Mouse (Mus musculus) brain, embryonic 14.5 days (tissue): ENCODE data around the gene Taf5l. TPM values are rescaled to one million over a fixed set of nuclear protein-coding genes. Genes with fewer than 3 reads are reported as not detected.
A peak's percentile ranks its signal among the peaks of the same experiment; 100 is the strongest.

Experiments used
- DNase-seq: peaks from one replicate; pipeline ENCODE4 v3.0.0-alpha.2; 2011; ENCODE audit warnings: low read depth
- CTCF ChIP-seq: fragments of 200-500 bp; IDR thresholded peaks from 2 replicates; pipeline ENCODE4 v1.5.1; 2012; ENCODE audit warnings: inconsistent platforms, mild to moderate bottlenecking, moderate library complexity, borderline replicate concordance; ENCODE audit not compliant: insufficient read depth, insufficient read length; ENCODE audit errors: extremely low read depth
- POLR2A ChIP-seq: fragments of 200-500 bp; IDR thresholded peaks from 2 replicates; pipeline ENCODE4 v1.6.1; 2012; ENCODE audit warnings: mild to moderate bottlenecking, inconsistent platforms, borderline replicate concordance; ENCODE audit not compliant: poor library complexity, insufficient read depth, insufficient read length, severe bottlenecking; ENCODE audit errors: extremely low read depth
- polyA plus RNA-seq: library from polyadenylated mRNA; depleted of rRNA; stranded (reverse); fragments of >200 nt; gene quantifications from 2 replicates; pipeline ENCODE4 v1.2.3, GENCODE M21; 2012; rRNA removed

Taf5l gene
- polyA plus RNA-seq: 27.9 and 34.1 TPM in 2 replicates

- DNase-seq: peak; percentile 96
- TF ChIP-seq CTCF: no peak
- TF ChIP-seq POLR2A: peak; percentile 84
Observed at GRCm38 (mm10) chr8:124021237-124022227, at the start of gene Taf5l, which contains the start of gene Urb2. Gene Taf5l, minus strand, starts transcription at chr8:124021397. Gene Urb2, plus strand, starts transcription at chr8:124021508.

- no peak for TF ChIP-seq CTCF
- TF ChIP-seq POLR2A: no peak
- DNase-seq: peak; percentile 96
Observed at GRCm38 (mm10) chr8:124070363-124071324, 49.4 kb upstream of the Taf5l start.

- TF ChIP-seq CTCF (no peak), POLR2A (no peak)
Observed at GRCm38 (mm10) chr8:124067059-124067750, 46.0 kb upstream of the Taf5l start.

GRCm38 (mm10) chr8:124066325-124067058 is 45.3 kb upstream of the Taf5l start:
- no peak for TF ChIP-seq POLR2A
- no peak for TF ChIP-seq CTCF
- DNase-seq: no peak

More at GRCm38 (mm10) chr8:124067059-124067750, 46.0 kb upstream of the Taf5l start:
- DNase-seq: no peak

DNA sequence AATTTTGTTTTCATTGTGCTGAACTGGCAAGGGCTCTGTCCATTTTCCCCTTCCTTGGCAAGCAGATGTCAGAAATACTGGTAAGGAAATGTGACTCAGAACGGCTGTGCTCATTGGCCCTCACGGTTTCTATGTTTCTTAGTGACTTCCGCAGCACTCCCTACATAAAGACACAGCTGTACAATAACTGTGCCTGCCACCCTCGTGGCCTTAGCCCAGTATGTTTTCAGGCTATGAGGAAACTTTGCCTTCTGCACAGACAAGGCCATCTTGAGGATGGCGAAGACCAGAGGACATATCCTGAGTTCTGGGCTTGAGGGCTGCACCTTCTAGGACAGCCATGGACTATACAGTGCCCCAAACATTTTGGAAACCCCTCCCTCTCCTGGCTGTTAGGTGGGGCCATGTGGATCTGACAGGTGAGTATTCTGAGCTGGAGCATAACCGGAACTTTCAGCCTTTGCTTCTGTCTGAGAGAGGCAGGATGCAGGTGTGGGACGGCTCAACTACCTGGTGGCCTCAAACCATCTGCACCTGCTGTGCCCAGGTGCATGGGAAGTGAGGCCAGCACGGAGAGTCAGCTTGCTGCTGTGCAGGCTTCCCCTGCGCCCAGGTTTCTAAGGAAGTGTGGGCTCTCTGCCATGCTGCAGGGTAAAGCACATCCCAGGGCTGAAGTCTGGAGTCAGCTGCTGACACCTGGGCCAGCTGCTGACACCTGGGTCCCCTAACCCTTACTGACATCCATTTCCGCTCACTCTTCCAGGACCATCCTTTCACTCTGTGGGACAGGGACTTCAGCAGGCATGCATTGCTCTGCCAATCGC is 35.8 kb upstream of the Taf5l start:
- TF ChIP-seq POLR2A (no peak), CTCF (no peak)
- no peak for DNase-seq

- DNase-seq: no peak
- no peak for TF ChIP-seq CTCF
- no peak for TF ChIP-seq POLR2A
Observed at GRCm38 (mm10) chr8:124052568-124052967, 31.4 kb upstream of the Taf5l start.

DNA sequence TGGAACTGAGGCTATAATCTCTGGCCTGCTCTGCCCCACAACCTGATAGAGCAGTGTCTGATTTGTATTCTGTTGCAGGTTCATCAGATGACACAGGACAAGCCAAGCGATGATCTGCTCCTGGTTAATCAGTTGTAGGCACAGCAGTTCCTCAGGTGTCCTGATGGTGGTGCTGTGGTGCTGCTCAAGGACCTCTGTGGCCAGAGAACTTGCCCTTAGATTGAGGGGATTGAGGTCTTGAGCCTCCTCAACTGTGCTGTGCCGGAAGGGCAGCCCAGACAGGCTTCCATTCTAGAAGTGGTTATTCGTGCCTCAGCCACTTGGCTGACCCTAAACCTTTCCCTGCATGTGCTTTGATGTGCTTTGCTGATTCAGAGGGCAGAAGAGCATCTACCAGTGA is 30.9 kb upstream of the Taf5l start:
- TF ChIP-seq CTCF (peak; percentile 99), POLR2A (no peak)
- DNase-seq: peak; percentile 78

- TF ChIP-seq CTCF (no peak), POLR2A (no peak)
- DNase-seq: no peak
Observed at GRCm38 (mm10) chr8:124045856-124046255, 24.7 kb upstream of the Taf5l start.

- TF ChIP-seq POLR2A: no peak
- no peak for TF ChIP-seq CTCF
Observed at GRCm38 (mm10) chr8:124044931-124045330, 23.7 kb upstream of the Taf5l start.

More at GRCm38 (mm10) chr8:124044931-124045330, 23.7 kb upstream of the Taf5l start:
- DNase-seq: no peak
